Mouse (Mus musculus) liver, adult 2 months (tissue): Measurements from ENCODE around the gene Cdh13.

Experiments
- CTCF ChIP-seq: fragments of 200-500 bp; IDR thresholded peaks from 2 replicates; pipeline ENCODE4 v1.5.1; 2011; ENCODE audit warnings: low read depth, low read length, control low read depth
- POLR2A ChIP-seq: fragments of 200-500 bp; IDR thresholded peaks from 2 replicates; pipeline ENCODE4 v1.6.1; 2011; ENCODE audit warnings: low read length, control low read depth; ENCODE audit not compliant: insufficient read depth; ENCODE audit errors: extremely low read depth

GRCm38 (mm10) chr8:119358175-119358574, 1074.6 kb downstream of the Cdh13 start:
- TF ChIP-seq CTCF, result no peak
- no peak for TF ChIP-seq POLR2A
